Mouse (Mus musculus) adrenal gland, postnatal 36 days (tissue): ENCODE results near the gene Olfr520. TPM values are rescaled to one million over a fixed set of nuclear protein-coding genes. Genes with fewer than 3 reads are reported as not detected.
"Not testable (repeated sequence)": the region's sequence is repeated elsewhere in the genome, so short reads cannot be mapped to it uniquely, and the experiment has no call there.

Experiments used
- DNase-seq, 2 experiments: peaks; one replicate each; pipeline ENCODE4 v3.0.0; 2021; ENCODE audit warnings: mixed read lengths in 1 of 2
- total RNA-seq, 2 experiments: library from RNA; stranded (reverse); gene quantifications; 2 replicates each; pipeline ENCODE4 v1.2.3; 2021

Olfr520 gene
- total RNA-seq, 2 experiments from 2014 or later = not detected

- DNase-seq = peak in 1 of 2 experiments; percentile 35
Measured at GRCm38 (mm10) chr7:99712431-99712830, 17.6 kb upstream of the Olfr520 start.

- no peak for DNase-seq
Measured at GRCm38 (mm10) chr7:99716536-99716935, 13.5 kb upstream of the Olfr520 start.

DNA sequence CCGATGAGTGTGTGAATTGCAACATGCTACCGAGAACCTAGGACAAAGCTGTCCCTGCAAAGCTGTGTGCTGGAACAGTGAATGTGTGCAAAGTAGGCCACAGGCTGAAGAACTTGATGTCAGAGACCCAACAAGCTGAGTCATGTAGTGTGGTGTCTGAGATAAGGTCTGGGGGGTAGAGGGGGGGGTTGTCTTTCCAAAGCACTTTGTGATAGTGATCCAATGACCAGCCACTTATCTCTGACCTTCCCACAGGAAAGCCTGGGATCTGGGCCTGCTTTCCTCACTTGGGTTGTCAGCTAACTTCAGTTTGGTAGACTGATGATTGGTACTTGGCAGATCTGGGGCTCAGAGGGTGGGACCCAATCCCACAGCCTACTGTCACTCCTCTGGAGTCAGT is 4.5 kb downstream of the Olfr520 start:
- no peak for DNase-seq

DNA sequence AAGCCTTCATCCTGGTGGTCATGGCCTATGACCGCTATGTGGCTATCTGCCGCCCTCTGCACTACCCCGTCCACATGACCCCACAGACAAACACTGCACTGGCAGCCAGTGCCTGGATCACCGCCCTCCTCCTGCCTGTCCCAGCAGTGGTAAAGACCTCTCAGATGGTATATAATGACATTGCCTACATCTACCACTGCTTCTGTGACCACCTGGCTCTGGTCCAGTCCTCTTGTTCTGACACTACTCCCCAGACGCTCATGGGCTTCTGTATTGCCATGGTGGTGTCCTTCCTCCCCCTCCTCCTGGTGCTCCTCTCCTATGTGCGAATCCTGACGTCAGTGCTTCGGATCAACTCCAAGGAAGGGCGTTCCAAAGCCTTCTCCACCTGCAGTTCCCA is 5.4 kb downstream of the Olfr520 start:
- DNase-seq = not testable (repeated sequence)

GRCm38 (mm10) chr7:99739276-99739675 is 9.2 kb downstream of the Olfr520 start:
- DNase-seq = no peak

DNA sequence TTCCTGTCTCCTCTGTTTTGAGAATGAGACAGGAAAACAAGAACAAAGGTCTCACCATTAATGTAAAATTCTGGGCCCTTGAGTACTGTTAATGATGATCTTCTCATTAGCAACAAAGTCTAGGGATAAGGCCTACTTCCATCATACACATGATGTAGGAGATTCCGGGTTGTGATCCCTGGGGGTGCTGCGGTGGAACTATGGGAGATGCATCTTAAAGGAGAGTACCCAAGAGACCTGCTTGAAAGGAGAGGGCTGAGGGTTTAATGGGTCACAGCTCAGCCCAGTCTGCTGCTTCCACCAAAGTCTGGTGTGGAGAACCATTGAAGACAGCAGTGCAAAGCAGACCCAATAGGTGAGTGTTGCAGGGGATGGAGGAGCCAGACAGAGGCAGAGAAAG is 33.1 kb downstream of the Olfr520 start, which contains the start of gene Olfr521:
Gene Olfr521 (plus strand): TSS at position 301 of the 400 bp plus-strand sequence.
- no peak for DNase-seq

GRCm38 (mm10) chr7:99781385-99781784 is 51.3 kb downstream of the Olfr520 start:
- DNase-seq = no peak

- DNase-seq = no peak
Measured at GRCm38 (mm10) chr7:99781916-99782315, 51.8 kb downstream of the Olfr520 start.

- DNase-seq = no peak
Measured at GRCm38 (mm10) chr7:99783421-99783820, 53.3 kb downstream of the Olfr520 start.

DNA sequence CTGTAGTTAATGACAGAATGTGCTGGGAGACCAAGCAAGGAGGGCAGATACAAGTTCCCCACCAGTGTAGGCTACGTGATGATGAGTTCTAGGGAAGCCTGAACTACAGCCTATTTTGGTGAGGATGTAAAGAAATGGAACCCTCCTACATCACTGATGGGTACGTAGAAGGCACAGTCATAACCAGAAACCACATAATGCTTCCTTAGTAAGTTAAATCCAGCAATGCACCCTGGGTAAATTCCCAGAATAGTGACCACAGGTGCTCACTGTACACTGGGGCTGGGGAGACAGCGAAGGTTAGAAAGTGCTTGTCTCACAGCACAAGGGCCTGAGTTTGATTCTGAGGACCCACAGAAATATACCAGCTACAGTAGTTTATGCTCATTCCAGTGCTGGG is 55.5 kb downstream of the Olfr520 start:
- DNase-seq = no peak

Other genes with a start within 250 kb of the Olfr520 start
- 100 to 1,000 TPM; 549 to 598 TPM for gene Rps3, start 246.5 kb upstream of the Olfr520 start, total RNA-seq
- 10 to 100 TPM; 41.1 to 51.0 TPM for gene Arrb1, start 194.8 kb upstream of the Olfr520 start, total RNA-seq
- 10 to 100 TPM; 14.9 to 18.5 TPM for gene Tpbgl, start 103.2 kb upstream of the Olfr520 start, total RNA-seq
- gene Slco2b1, start 18.9 kb upstream of the Olfr520 start, total RNA-seq = 10 to 100 TPM; 18.3 to 27.4 TPM
- gene Olfr521, start 33.2 kb downstream of the Olfr520 start, total RNA-seq = not detected
- gene Neu3, start 98.1 kb downstream of the Olfr520 start, total RNA-seq = 1 to 10 TPM; 2.3 to 2.4 TPM
- 1 to 10 TPM in 1 of 2 experiments, under 1 TPM in 1; 0.33 to 5.5 TPM for gene Xrra1, start 128.8 kb downstream of the Olfr520 start, total RNA-seq
- 100 to 1,000 TPM; 181 to 214 TPM for gene Spcs2, start 133.2 kb downstream of the Olfr520 start, total RNA-seq